Mouse (Mus musculus) G1E (cell line): Measurements from ENCODE around the gene Sez6. TPM values are rescaled to one million over a fixed set of nuclear protein-coding genes. Genes with fewer than 3 reads are reported as not detected.

Source experiments
- ATAC-seq: 2 replicates; pipeline ENCODE4 v1.8.0; 2016; ENCODE audit warnings: mild to moderate bottlenecking; ENCODE audit not compliant: insufficient number of reproducible peaks, poor library complexity, low FRiP score, severe bottlenecking; ENCODE audit errors: extremely low read depth
- DNase-seq: peaks from one replicate; pipeline ENCODE4 v3.0.0; 2012; ENCODE audit warnings: low spot score
- H3K27me3 ChIP-seq: 2 replicates; pipeline ENCODE4 v1.6.1; 2012; ENCODE audit warnings: mild to moderate bottlenecking, low read length, inconsistent platforms; ENCODE audit not compliant: insufficient read depth
- H3K36me3 ChIP-seq: replicated peaks from 2 replicates; pipeline ENCODE3; 2012; ENCODE audit warnings: mild to moderate bottlenecking, inconsistent platforms
- H3K4me1 ChIP-seq: 2 replicates; pipeline ENCODE4 v1.6.1; 2012; ENCODE audit warnings: low read depth, low read length, inconsistent platforms, mixed read lengths; ENCODE audit not compliant: insufficient read depth
- H3K4me3 ChIP-seq: 2 replicates; pipeline ENCODE4 v1.5.1; 2012; ENCODE audit warnings: low read depth, mild to moderate bottlenecking, inconsistent platforms, low read length, moderate library complexity, mixed read lengths
- H3K9me3 ChIP-seq: replicated peaks from 2 replicates; pipeline ENCODE4 v1.6.1; 2012; ENCODE audit warnings: inconsistent platforms
- CTCF ChIP-seq: IDR thresholded peaks from 2 replicates; pipeline ENCODE4 v1.5.1; 2012; ENCODE audit warnings: low read depth, low read length, inconsistent platforms, mixed read lengths
- GATA1 ChIP-seq: IDR thresholded peaks from 2 replicates; pipeline ENCODE4 v1.6.1; 2012; ENCODE audit warnings: borderline replicate concordance, low read length, inconsistent platforms, mixed read lengths
- GATA2 ChIP-seq: IDR thresholded peaks from 2 replicates; pipeline ENCODE4 v1.6.1; 2012; ENCODE audit warnings: low read depth, low read length, inconsistent platforms, borderline replicate concordance
- POLR2AphosphoS5 ChIP-seq: IDR thresholded peaks from 2 replicates; pipeline ENCODE4 v1.6.1; 2012; ENCODE audit warnings: low read depth, low read length, inconsistent platforms; ENCODE audit not compliant: insufficient replicate concordance
- TAL1 ChIP-seq: conservative IDR thresholded peaks from 2 replicates; pipeline ENCODE4 v1.6.1; 2012; ENCODE audit warnings: low read depth, low read length, inconsistent platforms, mixed read lengths
- polyA plus RNA-seq: library from polyadenylated mRNA; stranded (reverse); fragments of >175 nt; gene quantifications from 2 replicates; pipeline ENCODE4 v1.2.3, GENCODE M21; 2012
- total RNA-seq, 2 experiments: library from RNA; stranded (forward) in 1 of 2; stranded (reverse) in 1 of 2; fragments of 200-1000 nt in 1 of 2; fragments of >200 nt in 1 of 2; fragmentation: Nextera tagmentation in 1 of 2; gene quantifications; 2 replicates each; pipeline ENCODE4 v1.2.3; 2014 to 2017

Sez6 gene
- total and polyA plus RNA-seq, 3 experiments, result 0.10 to 0.11 TPM; not detected in 1

- no peaks in the 10 kb centered on the region for H3K36me3 ChIP-seq
- no peaks in the 10 kb centered on the region for H3K9me3 ChIP-seq
- ATAC-seq, result no peak
- H3K27me3 ChIP-seq, result peaks cover 48% of the 10 kb centered on the region
- no peak for DNase-seq
- no peaks in the 10 kb centered on the region for H3K4me1 ChIP-seq
- TF ChIP-seq POLR2AphosphoS5 (no peak), TAL1 (no peak), GATA1 (no peak), CTCF (no peak), GATA2 (no peak)
- H3K4me3 ChIP-seq, result no peak overlapping the region
Measured at GRCm38 (mm10) chr11:77896480-77896819, 34.1 kb upstream of the Sez6 start.

DNA sequence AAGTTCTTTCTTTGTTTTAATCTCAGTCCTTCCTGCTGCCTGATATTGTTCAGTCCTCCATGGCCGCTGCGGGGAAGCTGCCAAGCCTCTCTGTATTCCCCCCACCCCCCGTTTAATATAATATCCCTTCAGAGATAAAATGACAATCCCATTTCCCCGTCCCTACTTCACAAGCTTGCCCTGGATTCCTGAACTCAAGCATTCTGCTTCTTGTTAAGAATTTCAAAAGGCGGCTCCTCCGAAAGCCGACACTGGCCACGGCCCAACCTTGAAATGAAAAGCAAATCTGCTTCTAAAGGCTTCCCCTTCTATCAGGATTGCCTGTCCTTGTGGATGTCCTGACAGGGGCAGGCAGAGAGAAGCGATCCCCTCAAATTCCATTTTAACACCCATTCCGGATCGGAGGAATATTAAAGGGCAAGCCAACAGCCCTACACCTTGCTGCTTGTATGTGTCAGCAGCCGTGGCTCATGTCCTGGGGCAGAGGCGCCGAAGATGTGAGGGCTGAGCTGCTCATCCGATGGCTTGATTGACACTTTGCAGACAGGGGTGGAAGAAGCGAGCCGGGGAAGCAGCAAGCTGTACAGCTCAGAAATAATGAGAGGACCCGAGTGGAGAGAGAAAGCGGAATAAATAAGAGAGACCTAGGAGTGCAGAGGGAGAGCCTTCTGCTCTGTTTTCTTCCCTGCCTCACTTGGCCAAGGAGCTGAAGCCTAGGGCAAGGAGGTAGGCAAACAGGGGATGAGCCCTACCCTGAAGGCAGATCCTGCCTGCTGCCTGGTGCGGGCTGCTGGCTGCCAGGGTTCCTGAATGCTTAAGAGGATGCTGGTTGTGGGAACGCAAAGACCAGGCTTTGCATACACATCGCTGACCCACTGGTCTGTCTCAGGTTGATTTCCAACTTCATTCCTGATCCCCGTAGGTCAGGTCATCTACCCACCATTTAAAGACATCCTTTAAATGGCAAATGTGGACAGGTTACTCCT lies 33.5 kb upstream of the Sez6 start:
- no peak for DNase-seq
- no peak for ATAC-seq
- Histone ChIP-seq H3K9me3 (no peaks in the 10 kb centered on the region), H3K36me3 (no peaks in the 10 kb centered on the region), H3K4me1 (no peaks in the 10 kb centered on the region), H3K4me3 (no peak overlapping the region), H3K27me3 (peaks cover 44% of the 10 kb centered on the region)
- TF ChIP-seq GATA2 (no peak), CTCF (no peak), TAL1 (no peak), GATA1 (no peak), POLR2AphosphoS5 (no peak)

DNA sequence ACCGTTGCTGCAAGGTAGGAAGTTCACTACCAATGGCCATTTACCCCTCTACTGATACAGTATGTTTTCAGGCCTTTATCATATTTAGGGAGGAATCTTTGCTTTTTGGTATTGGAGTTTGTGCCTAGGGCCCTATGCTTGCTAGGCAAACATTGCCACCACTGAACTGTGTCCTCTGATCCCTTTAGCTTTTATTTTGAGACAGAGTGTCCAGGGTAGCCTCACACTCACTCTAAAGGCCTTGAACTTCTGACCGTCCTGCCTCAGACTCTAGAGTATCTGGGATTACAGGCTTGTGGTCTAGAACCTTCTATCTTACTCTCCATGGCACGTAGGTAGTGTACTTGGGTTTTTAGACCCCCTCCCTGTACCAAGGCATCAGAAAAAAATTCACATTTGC lies 30.4 kb upstream of the Sez6 start:
- no peaks in the 10 kb centered on the region for H3K9me3 ChIP-seq
- no peak overlapping the region for H3K4me3 ChIP-seq
- DNase-seq (no peak), ATAC-seq (no peak)
- no peaks in the 10 kb centered on the region for H3K36me3 ChIP-seq
- peaks cover 43% of the 10 kb centered on the region for H3K27me3 ChIP-seq
- TF ChIP-seq TAL1, result no peak
- no peak for TF ChIP-seq CTCF
- TF ChIP-seq GATA2, result no peak
- no peak for TF ChIP-seq GATA1
- TF ChIP-seq POLR2AphosphoS5, result no peak
- H3K4me1 ChIP-seq, result no peaks in the 10 kb centered on the region

- no peaks in the 10 kb centered on the region for H3K4me1 ChIP-seq
- ATAC-seq (no peak), DNase-seq (no peak)
- TF ChIP-seq CTCF (no peak), GATA1 (no peak), TAL1 (no peak), POLR2AphosphoS5 (no peak), GATA2 (no peak)
- no peak overlapping the region for H3K4me3 ChIP-seq
- peaks cover 44% of the 10 kb centered on the region for H3K27me3 ChIP-seq
- no peaks in the 10 kb centered on the region for H3K9me3 ChIP-seq
- H3K36me3 ChIP-seq, result no peaks in the 10 kb centered on the region
Measured at GRCm38 (mm10) chr11:77900696-77901095, 29.9 kb upstream of the Sez6 start.

DNA sequence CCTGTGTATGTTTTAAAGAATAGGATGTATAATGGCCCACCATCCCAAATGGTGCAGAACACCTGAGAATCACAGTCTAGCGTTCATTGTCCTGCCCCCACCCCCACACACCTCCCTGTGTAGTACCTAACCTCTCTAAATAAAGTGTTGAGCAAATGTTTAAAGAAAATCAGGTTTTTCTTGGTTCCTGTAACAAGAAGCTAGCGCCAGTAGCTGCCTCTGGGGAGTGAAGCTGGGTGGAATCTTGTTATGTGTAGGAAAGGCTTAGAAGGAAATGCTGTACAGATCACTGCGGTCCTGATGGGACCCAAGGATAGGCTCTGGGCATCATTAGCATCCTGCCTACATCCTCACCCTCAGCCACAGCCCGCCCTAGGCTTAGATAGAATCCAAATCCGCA lies 29.2 kb upstream of the Sez6 start:
- Histone ChIP-seq H3K4me1 (no peaks in the 10 kb centered on the region), H3K4me3 (no peak overlapping the region), H3K36me3 (no peaks in the 10 kb centered on the region), H3K27me3 (peaks cover 46% of the 10 kb centered on the region), H3K9me3 (no peaks in the 10 kb centered on the region)
- no peak for ATAC-seq
- no peak for DNase-seq
- TF ChIP-seq TAL1 (no peak), GATA2 (no peak), GATA1 (no peak), CTCF (no peak), POLR2AphosphoS5 (no peak)

DNA sequence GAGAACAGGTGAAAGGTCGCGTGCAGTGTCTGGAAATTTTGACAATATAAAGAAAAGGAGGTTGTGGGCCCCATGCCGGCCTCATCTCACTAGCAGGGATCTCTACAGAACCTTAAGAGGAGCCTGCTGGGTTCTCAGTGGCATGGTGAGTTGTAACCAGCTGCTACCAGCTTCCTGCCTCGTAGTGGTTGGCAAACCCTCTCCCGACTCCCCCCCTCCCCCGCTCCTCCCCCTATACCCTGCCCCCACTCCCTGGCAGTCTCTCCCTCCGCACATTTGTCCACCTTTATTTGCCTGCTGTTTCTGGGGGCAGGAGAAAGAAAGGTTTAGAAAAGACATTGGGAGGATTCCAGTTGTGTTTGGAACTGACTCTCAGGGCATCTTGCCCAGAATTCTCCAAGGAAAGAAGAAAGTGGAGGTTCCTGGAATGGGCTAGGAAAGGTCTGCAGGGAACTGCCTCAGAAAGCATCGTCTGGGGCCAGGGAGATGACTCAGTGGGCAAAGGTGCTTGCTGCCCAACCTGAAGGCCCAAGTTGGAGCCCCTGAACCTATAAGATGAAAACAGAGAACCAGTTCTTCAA lies 28.7 kb upstream of the Sez6 start:
- H3K27me3 ChIP-seq, result peaks cover 47% of the 10 kb centered on the region
- no peaks in the 10 kb centered on the region for H3K36me3 ChIP-seq
- no peak for DNase-seq
- no peaks in the 10 kb centered on the region for H3K9me3 ChIP-seq
- ATAC-seq, result no peak
- H3K4me1 ChIP-seq, result no peaks in the 10 kb centered on the region
- TF ChIP-seq GATA1, result no peak
- TF ChIP-seq CTCF, result no peak
- TF ChIP-seq POLR2AphosphoS5, result no peak
- TF ChIP-seq TAL1, result no peak
- no peak for TF ChIP-seq GATA2
- H3K4me3 ChIP-seq, result no peak overlapping the region

DNA sequence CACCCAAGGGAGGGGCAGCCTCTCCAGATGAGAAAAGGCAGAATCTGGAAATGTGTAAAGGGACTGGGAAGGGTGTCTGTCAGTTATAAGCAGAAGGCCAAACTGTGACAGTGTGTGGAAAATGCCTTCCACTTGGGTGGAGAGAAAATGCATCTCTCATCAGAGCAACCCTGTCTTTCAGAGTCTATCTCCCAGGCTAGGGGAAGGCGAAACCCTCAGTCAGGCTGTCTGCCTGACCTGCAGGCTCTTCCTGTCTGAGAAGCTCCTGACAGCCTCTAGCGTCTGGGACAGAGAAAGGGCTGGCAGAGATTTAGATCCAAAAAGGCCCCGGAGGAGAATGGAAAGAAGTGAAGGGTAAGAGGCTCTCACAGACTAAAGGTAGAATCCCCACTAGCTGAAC lies 26.8 kb upstream of the Sez6 start:
- no peaks in the 10 kb centered on the region for H3K9me3 ChIP-seq
- no peak for TF ChIP-seq POLR2AphosphoS5
- TF ChIP-seq CTCF, result no peak
- no peak for TF ChIP-seq TAL1
- TF ChIP-seq GATA1, result no peak
- TF ChIP-seq GATA2, result no peak
- DNase-seq, result no peak
- H3K4me1 ChIP-seq, result no peaks in the 10 kb centered on the region
- H3K4me3 ChIP-seq, result no peak overlapping the region
- H3K36me3 ChIP-seq, result no peaks in the 10 kb centered on the region
- no peak for ATAC-seq
- H3K27me3 ChIP-seq, result peaks cover 46% of the 10 kb centered on the region
